Comparison of ENCODE assay signal across 33 mouse cellular contexts in the genomic region with DNA sequence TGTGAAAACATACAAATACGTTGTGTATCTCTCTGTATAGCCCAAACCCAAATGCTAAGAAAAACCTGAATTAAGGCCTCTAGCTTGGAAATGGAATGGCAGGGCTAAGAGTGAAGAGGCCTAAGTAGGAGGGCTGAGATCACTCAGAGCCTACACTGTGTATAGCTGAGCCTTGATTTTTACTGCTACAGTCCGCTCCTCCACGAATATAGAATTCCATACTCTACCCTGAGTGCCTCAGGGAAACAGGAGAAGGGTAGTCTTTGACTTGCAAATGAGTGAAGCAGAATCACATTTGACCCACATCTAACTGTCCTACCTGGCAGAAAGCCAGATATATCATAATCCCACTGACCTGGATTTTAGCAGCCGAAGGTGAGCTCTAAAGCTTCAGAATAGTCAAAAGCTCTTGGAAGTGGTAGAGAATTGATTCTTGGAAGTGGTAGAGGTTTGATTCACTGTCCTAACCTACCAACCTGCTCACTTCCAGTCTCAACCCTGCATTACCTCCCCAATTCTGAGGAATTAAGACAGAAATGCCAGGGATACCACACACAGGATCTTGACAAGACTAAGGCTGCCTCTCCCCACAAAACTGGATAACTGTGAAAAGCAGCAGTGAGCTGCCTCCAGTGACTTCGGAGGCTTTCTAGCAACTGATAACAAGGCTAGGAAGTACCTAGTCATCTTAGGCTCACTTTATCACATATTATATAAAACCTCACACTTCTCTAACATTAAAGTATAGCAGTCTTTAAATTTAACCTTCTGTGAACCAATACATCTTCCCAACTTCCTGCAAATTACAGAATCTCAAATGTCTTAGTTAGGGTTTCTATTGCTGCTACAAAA. TPM values are rescaled to one million over a fixed set of nuclear protein-coding genes. Genes with fewer than 3 reads are reported as not detected.
DNase-seq lines count a peak whose midpoint lies in the region; ATAC-seq and TF ChIP-seq lines count a peak whose summit lies in the region.
"Had no signal": no experiment of that assay in that cellular context is flagged by ENCODE, and none has a peak within 500 bp of the region (broad histone marks: within the 10 kb centered on the region; RNA-seq: fewer than 3 reads in every experiment).

No protein-coding gene starts in this region.

- peak; percentile 74 for ATAC-seq in liver, embryonic 12.5 days
- no peak for ATAC-seq in liver, postnatal 0 days
- ATAC-seq in erythroid progenitor cell, adult 5-6 weeks (replicated peaks; ENCODE audit: low FRiP score, poor library complexity, severe bottlenecking) = peak; percentile 86
- ATAC-seq in megakaryocyte-erythroid progenitor cell, adult 5-6 weeks (replicated peaks; ENCODE audit: low FRiP score, low TSS enrichment, poor library complexity, severe bottlenecking) = peak; percentile 85
- ATAC-seq: forebrain, embryonic 14.5 days; hindbrain, postnatal 0 days; intestine, embryonic 16.5 days; lung, postnatal 0 days; midbrain, embryonic 13.5 days had no signal

- TF ChIP-seq EP300 in liver, postnatal 0 days (IDR thresholded peaks at IDR 0.05; ENCODE audit: low read depth) = no peak

- H3K4me3 ChIP-seq in liver, embryonic 12.5 days = no peak overlapping the region
- H3K4me3 ChIP-seq in liver, postnatal 0 days (ENCODE audit: low read depth, low read length) = no peak overlapping the region
- H3K4me3 ChIP-seq in gastrocnemius, adult 2 months = no peak overlapping the region
- H3K4me3 ChIP-seq: embryonic facial prominence, embryonic 12.5 days; erythroblast, embryonic 14.5 days; heart, embryonic 13.5 days; midbrain, embryonic 13.5 days; neural tube, embryonic 12.5 days had no signal

- TF ChIP-seq CTCF in liver, postnatal 0 days (IDR thresholded peaks at IDR 0.05; ENCODE audit: low read depth) = no peak
- TF ChIP-seq CTCF in gastrocnemius, adult 2 months (IDR thresholded peaks at IDR 0.05) = no peak

- H3K9me3 ChIP-seq in liver, embryonic 12.5 days (replicated peaks) = no peaks in the 10 kb centered on the region
- H3K9me3 ChIP-seq in liver, postnatal 0 days (ENCODE audit: low read length) = 0 out of 2 replicates have a peak, but pooled peaks cover 7% of the 10 kb centered on the region
- H3K9me3 ChIP-seq: neural tube, embryonic 12.5 days had no signal

- WGBS in liver, embryonic 12.5 days (ENCODE audit: insufficient replicate concordance) = 73% methylated on average over 5 of the region's 5 CpGs
- 86% methylated on average over 5 of the region's 5 CpGs for WGBS in liver, postnatal 0 days (ENCODE audit: insufficient replicate concordance)

- no peak overlapping the region for H3K9ac ChIP-seq in liver, embryonic 12.5 days
- no peak overlapping the region for H3K9ac ChIP-seq in liver, postnatal 0 days (replicated peaks)
- H3K9ac ChIP-seq: embryonic facial prominence, embryonic 12.5 days; heart, embryonic 13.5 days; midbrain, embryonic 13.5 days; neural tube, embryonic 12.5 days had no signal

- H3K4me1 ChIP-seq in liver, embryonic 12.5 days = peaks cover 28% of the 10 kb centered on the region
- H3K4me1 ChIP-seq in liver, postnatal 0 days (ENCODE audit: insufficient read depth) = 0 out of 2 replicates have a peak, but pooled peaks cover 4% of the 10 kb centered on the region
- H3K4me1 ChIP-seq: embryonic facial prominence, embryonic 12.5 days; midbrain, embryonic 13.5 days; neural tube, embryonic 12.5 days had no signal

- intact Hi-C loops in gastrocnemius, adult 2 months (cut with DNase I) = no loop called here

- H3K4me2 ChIP-seq in liver, embryonic 12.5 days = 0 out of 2 replicates have a peak overlapping the region, but pooled peaks have one; percentile 10
- no peak overlapping the region for H3K4me2 ChIP-seq in liver, postnatal 0 days (ENCODE audit: low read depth, low read length)
- H3K4me2 ChIP-seq: embryonic facial prominence, embryonic 12.5 days; heart, embryonic 13.5 days; midbrain, embryonic 13.5 days; neural tube, embryonic 12.5 days had no signal

- DNase-seq in liver, postnatal 0 days = no peak
- peak; percentile 13 for DNase-seq in c-Kit-negative CD71-positive TER-119-positive erythroid progenitor cells, embryonic 14.5 days (ENCODE audit: low read depth, low spot score)
- no peak for DNase-seq in gastrocnemius, adult 2 months
- DNase-seq in right cerebral cortex, adult 2 months (ENCODE audit: low spot score in 2 of 2) = no peak
- DNase-seq: adrenal gland, postnatal 10 days; cerebellum, adult 11 months; gastrocnemius, postnatal 25 days; heart, adult 18-20 months; heart, postnatal 14 days; kidney, adult 9 months; left cerebral cortex, postnatal 4 days; right cerebral cortex, postnatal 14 days; spleen, adult 18-20 months had no signal

- peak overlapping the region; percentile 51 for H3K27ac ChIP-seq in liver, embryonic 12.5 days
- H3K27ac ChIP-seq in liver, postnatal 0 days (ENCODE audit: low read depth) = no peak overlapping the region
- H3K27ac ChIP-seq in gastrocnemius, adult 2 months = no peak overlapping the region
- H3K27ac ChIP-seq: embryonic facial prominence, embryonic 12.5 days; heart, embryonic 13.5 days; hindbrain, postnatal 0 days; macrophage; midbrain, embryonic 13.5 days; neural tube, embryonic 12.5 days had no signal

- peaks cover 17% of the 10 kb centered on the region for H3K36me3 ChIP-seq in liver, embryonic 12.5 days
- no peaks in the 10 kb centered on the region; the same call in 1 of the 2 replicates for H3K36me3 ChIP-seq in liver, postnatal 0 days (replicated peaks; ENCODE audit: insufficient read depth, low read length)
- H3K36me3 ChIP-seq: embryonic facial prominence, embryonic 12.5 days had no signal

- H3K27me3 ChIP-seq in liver, embryonic 12.5 days (replicated peaks) = no peaks in the 10 kb centered on the region
- no peaks in the 10 kb centered on the region for H3K27me3 ChIP-seq in liver, postnatal 0 days (ENCODE audit: insufficient read depth, low read length)
- H3K27me3 ChIP-seq: embryonic facial prominence, embryonic 12.5 days; heart, embryonic 13.5 days; midbrain, embryonic 13.5 days; neural tube, embryonic 12.5 days had no signal

RNA-seq across cellular contexts. Expression of gene Vopp1, which starts 19.5 kb away (rescaled TPM):
- polyA plus RNA-seq in liver, embryonic 12.5 days (2016; fragmentation: Nextera tagmentation; extraction: Ambion mirVana) = 41.1 and 44.4 TPM in 2 replicates
- polyA plus RNA-seq in liver, postnatal 0 days (2015; fragmentation: Nextera tagmentation; extraction: Ambion mirVana) = 21.1 and 22.1 TPM in 2 replicates
- 256 and 266 TPM in 2 replicates for total RNA-seq in erythroid progenitor cell, adult 5-6 weeks (2015; ENCODE audit: low replicate concordance)
- total RNA-seq in erythroid progenitor cell, adult 5-6 weeks (2017; ENCODE audit: low replicate concordance) = 264 and 267 TPM in 2 replicates
- 22.6 and 23.6 TPM in 2 replicates for total RNA-seq in megakaryocyte-erythroid progenitor cell, adult 5-6 weeks (2014; fragmentation: Nextera tagmentation)
- total RNA-seq in megakaryocyte-erythroid progenitor cell, adult 5-6 weeks (2017) = 28.2 and 30.6 TPM in 2 replicates
- total RNA-seq in gastrocnemius, adult 2 months (2021) = 1 to 10 TPM; 3.2 to 5.6 TPM

RNA-seq across cellular contexts. Expression of gene Vmn1r21, which starts 44.7 kb away (rescaled TPM):
- polyA plus RNA-seq in liver, embryonic 12.5 days (2016; fragmentation: Nextera tagmentation; extraction: Ambion mirVana) = not detected in 2 replicates
- polyA plus RNA-seq in liver, postnatal 0 days (2015; fragmentation: Nextera tagmentation; extraction: Ambion mirVana) = not detected in 2 replicates
- not detected in 2 replicates for total RNA-seq in erythroid progenitor cell, adult 5-6 weeks (2015; ENCODE audit: low replicate concordance)
- total RNA-seq in erythroid progenitor cell, adult 5-6 weeks (2017; ENCODE audit: low replicate concordance) = not detected in 2 replicates
- total RNA-seq in megakaryocyte-erythroid progenitor cell, adult 5-6 weeks (2014; fragmentation: Nextera tagmentation) = not detected in 2 replicates
- not detected in 2 replicates for total RNA-seq in megakaryocyte-erythroid progenitor cell, adult 5-6 weeks (2017)
- total RNA-seq in gastrocnemius, adult 2 months (2021) = not detected
- total RNA-seq: adrenal gland, postnatal 10 days; gastrocnemius, postnatal 25 days; heart, adult 18-20 months; heart, postnatal 14 days; hindbrain, postnatal 0 days; layer of hippocampus, postnatal 14 days; left cerebral cortex, adult 8-10 months; left cerebral cortex, postnatal 4 days; liver, adult 2 months had no signal
- polyA plus RNA-seq: brain, embryonic 14.5 days; C2C12; embryonic facial prominence, embryonic 12.5 days; erythroblast, embryonic 14.5 days; forebrain, embryonic 14.5 days; heart, embryonic 13.5 days; intestine, embryonic 16.5 days; large intestine, adult 2 months; liver, adult 2 months; lung, postnatal 0 days; macrophage; midbrain, embryonic 13.5 days; neural tube, embryonic 12.5 days; urinary bladder, adult 2 months had no signal

Comparison
In these comparisons a context has a peak if more than half of its experiments do, and no peak if none do; other contexts are left out.
1. RNA of gene Vopp1, which starts 19.5 kb away (total RNA-seq): 256 to 267 TPM in erythroid progenitor cell, adult 5-6 weeks; 22.6 to 30.6 TPM in megakaryocyte-erythroid progenitor cell, adult 5-6 weeks and 3.2 to 5.6 TPM in gastrocnemius, adult 2 months; every median in the first group is over 4 times any median in the second.